Mouse (Mus musculus) stomach, postnatal 0 days (tissue): ENCODE measurements at regions not wholly inside any gene's neighbourhood (a gene's known extent, or its start where the extent isn't known, plus 50 kb on each side); places are given as distances from the start of the nearest gene placed in this dataset.
"Not testable (repeated sequence)": the region's sequence is repeated elsewhere in the genome, so short reads cannot be mapped to it uniquely, and the experiment has no call there.

Experiments
- ATAC-seq: fragments of 200-750 bp; cut with Nextera tagmentation; 2 replicates; pipeline ENCODE4 v1.8.0; 2017; ENCODE audit not compliant: low FRiP score, low TSS enrichment
- DNase-seq: peaks from one replicate; pipeline ENCODE4 v3.0.0-alpha.2; 2016; ENCODE audit warnings: low spot score
- H3K27ac ChIP-seq: fragments of 300-500 bp; sonication (generic); replicated peaks from 2 replicates; pipeline ENCODE4 v1.5.1; 2014; ENCODE audit warnings: mild to moderate bottlenecking, control low read depth
- H3K27me3 ChIP-seq: fragments of 300-500 bp; sonication (generic); 2 replicates; pipeline ENCODE4 v1.6.1; 2014; ENCODE audit warnings: low read length; ENCODE audit not compliant: control insufficient read depth, insufficient read depth
- H3K36me3 ChIP-seq: fragments of 300-500 bp; sonication (generic); 2 replicates; pipeline ENCODE4 v1.6.1; 2014; ENCODE audit warnings: low read length, mixed read lengths; ENCODE audit not compliant: control insufficient read depth, insufficient read depth
- H3K4me1 ChIP-seq: fragments of 300-500 bp; sonication (generic); replicated peaks from 2 replicates; pipeline ENCODE4 v1.6.1; 2014; ENCODE audit warnings: antibody characterized with exemption; ENCODE audit not compliant: control insufficient read depth, insufficient read depth
- H3K4me2 ChIP-seq: fragments of 300-500 bp; sonication (generic); replicated peaks from 2 replicates; pipeline ENCODE4 v1.6.1; 2014; ENCODE audit warnings: low read depth, mild to moderate bottlenecking, control low read depth, moderate library complexity
- H3K4me3 ChIP-seq: fragments of 300-500 bp; sonication (generic); 2 replicates; pipeline ENCODE4 v1.5.1; 2014; ENCODE audit warnings: low read depth, low read length, control low read depth
- H3K9ac ChIP-seq: fragments of 300-500 bp; sonication (generic); 2 replicates; pipeline ENCODE4 v1.6.1; 2014; ENCODE audit warnings: mild to moderate bottlenecking, low read length, control low read depth, mixed read lengths
- H3K9me3 ChIP-seq: fragments of 300-500 bp; sonication (generic); 2 replicates; pipeline ENCODE4 v1.6.1; 2016; ENCODE audit warnings: low read length; ENCODE audit not compliant: control insufficient read depth
- CTCF ChIP-seq: IDR thresholded peaks from 2 replicates; pipeline ENCODE4 v1.5.1; 2016; ENCODE audit warnings: antibody characterized with exemption, low read depth, mild to moderate bottlenecking, moderate library complexity
- EP300 ChIP-seq: optimal IDR thresholded peaks from 2 replicates; pipeline ENCODE3; 2016; ENCODE audit warnings: antibody characterized with exemption
- WGBS: fragments of 180-500 bp; shearing (Covaris S2); extraction: QIAGEN DNeasy Blood & Tissue Kit; methylation state at CpG from one replicate; pipeline ENCODE4 v1.1.7; 2014; 5-methylcytosine and 5-hydroxymethylcytosine counted together

DNA sequence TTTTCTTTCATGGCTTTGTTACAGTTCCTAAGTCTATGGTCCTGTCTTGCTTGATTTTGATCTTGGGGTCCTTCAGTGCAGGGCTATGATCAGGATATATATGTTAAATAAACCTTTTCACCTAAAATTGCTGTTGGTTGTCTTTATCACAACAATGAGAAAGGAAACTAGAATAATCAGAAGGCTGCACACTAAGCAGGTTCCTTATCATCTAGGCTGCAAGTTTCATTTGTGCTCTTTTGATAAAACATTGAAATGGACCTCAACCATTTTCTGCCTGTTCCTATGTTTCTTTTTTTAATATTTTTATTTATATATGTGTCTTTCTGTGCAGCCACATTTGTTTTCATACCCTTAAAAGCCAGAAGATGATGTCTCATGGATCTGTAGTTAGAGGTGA is 137.3 kb upstream of the 1700008P02Rik start:
- Histone ChIP-seq H3K4me3 (no peak overlapping the region), H3K9ac (no peak overlapping the region), H3K9me3 (no peaks in the 10 kb centered on the region), H3K36me3 (no peaks in the 10 kb centered on the region), H3K27ac (no peak overlapping the region), H3K4me2 (no peak overlapping the region), H3K4me1 (no peaks in the 10 kb centered on the region), H3K27me3 (no peaks in the 10 kb centered on the region)
- TF ChIP-seq EP300, result no peak
- no peak for TF ChIP-seq CTCF
- no peak for DNase-seq
- no peak for ATAC-seq

DNA sequence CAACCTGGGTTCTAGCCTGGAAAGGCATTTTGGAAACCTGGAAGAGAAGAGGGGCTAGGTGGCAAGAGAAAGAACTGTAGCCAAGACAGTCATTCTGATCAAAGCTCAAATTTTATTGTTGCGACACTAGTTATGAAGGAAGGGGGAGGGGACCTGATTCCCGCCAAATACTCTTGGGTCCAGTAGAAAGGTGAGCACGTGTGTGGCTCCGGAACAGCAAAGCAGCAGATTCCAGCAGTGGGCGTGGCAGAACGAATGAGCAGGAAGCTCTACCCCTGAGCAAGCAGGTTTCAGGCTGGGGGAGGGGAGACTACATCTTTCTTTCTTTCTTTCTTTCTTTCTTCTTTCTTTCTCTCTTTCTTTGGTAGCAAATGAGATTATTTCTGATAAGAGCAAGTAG is 130.5 kb upstream of the 1700008P02Rik start:
- H3K27ac ChIP-seq, DNase-seq: not testable (repeated sequence)

DNA sequence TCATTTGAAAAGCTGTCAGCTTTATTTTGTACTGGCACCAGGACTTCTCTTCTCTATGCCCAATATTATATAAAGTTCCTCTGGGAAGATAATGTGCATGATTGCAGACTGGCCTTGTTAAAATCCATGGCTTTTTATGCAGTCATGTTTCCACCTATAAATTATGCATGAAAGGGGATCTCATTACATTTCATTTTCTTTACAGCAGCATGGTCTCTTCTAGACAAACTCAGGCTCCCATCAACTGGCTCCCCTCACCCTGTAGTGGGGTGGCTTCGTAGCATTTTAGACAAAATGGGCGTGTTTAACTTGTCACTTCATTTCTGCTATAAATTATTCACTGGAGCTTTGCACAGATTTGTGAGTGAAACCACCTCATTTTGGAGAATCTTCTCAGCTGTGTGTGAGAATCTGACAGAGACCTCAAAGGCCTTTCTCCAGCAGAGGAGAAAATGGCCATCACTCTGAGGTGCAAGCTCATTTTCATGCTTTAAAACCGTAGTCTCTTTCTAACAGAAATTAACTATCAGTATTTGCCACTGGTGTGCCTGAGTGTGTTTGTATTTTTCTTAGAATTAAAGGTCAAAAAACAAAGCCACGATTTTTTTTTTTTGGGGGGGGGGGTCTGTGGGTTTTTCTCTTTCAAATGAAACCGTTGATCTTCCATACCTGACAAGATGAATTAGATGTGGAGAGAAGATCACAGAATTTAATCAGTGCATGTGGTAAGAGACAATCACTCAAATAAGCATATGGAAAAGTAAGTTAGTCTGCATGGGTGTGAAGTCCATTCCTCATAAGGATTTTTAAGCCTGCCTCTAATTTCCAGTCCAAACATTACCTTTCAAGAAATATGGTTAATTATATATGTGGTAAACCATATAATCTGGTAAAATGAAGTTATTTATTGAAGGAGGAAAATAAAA is 111.4 kb upstream of the 1700008P02Rik start:
- Histone ChIP-seq H3K4me1 (no peaks in the 10 kb centered on the region), H3K9me3 (no peaks in the 10 kb centered on the region), H3K36me3 (no peaks in the 10 kb centered on the region), H3K4me2 (no peak overlapping the region), H3K27me3 (no peaks in the 10 kb centered on the region), H3K9ac (no peak overlapping the region), H3K27ac (no peak overlapping the region), H3K4me3 (no peak overlapping the region)
- 63% methylated on average over 5 of the region's 5 CpGs for WGBS
- ATAC-seq (no peak), DNase-seq (no peak)
- TF ChIP-seq CTCF (no peak), EP300 (no peak)

More for the DNA sequence above, 130.5 kb upstream of the 1700008P02Rik start:
- not testable (repeated sequence) for H3K4me1 ChIP-seq, H3K4me2 ChIP-seq, ATAC-seq, H3K4me3 ChIP-seq, H3K27me3 ChIP-seq, H3K9ac ChIP-seq, H3K36me3 ChIP-seq, H3K9me3 ChIP-seq
- WGBS, result 71% methylated on average over 6 of the region's 6 CpGs

DNA sequence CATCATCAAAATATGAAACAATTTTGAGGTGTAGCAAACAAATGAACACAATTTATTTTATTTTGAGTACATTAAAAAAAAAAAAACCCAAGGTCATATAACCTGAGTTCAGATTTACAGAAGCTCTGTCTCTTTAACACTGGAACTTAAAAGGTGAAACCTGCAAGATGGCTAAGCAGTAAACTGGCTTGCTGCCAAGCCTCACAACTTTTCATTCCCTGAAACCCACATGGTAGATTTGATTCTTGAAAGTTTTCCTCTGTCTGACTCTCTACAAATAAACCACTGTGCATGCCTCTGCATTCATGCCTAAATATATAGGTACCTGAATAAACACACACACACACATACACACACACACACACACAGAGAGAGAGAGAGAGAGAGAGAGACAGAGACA is 109.8 kb upstream of the 1700008P02Rik start:
- Histone ChIP-seq H3K9me3 (no peaks in the 10 kb centered on the region), H3K27me3 (no peaks in the 10 kb centered on the region), H3K4me3 (no peak overlapping the region), H3K36me3 (no peaks in the 10 kb centered on the region), H3K4me1 (no peaks in the 10 kb centered on the region), H3K4me2 (no peak overlapping the region), H3K9ac (no peak overlapping the region), H3K27ac (no peak overlapping the region)
- TF ChIP-seq CTCF (no peak), EP300 (no peak)
- DNase-seq (no peak), ATAC-seq (no peak)

DNA sequence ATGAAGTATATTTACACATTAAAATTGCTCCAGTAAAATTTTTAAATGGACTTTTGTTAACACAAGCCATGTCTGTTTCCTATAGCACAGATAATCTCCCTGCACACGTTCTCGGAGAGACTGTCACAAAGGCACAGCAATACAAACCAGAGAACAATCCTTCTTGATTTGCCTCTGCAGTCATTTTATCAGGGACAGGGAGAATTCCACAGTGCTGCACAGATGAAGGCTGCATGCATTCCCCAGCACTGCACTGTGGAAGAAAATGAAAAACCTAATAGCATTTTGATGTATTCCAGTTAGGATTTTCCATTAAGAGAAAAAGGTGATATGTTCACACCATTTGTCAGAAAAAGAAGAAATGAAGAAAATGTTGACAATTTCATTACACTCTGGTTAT is 63.4 kb upstream of the 1700008P02Rik start:
- Histone ChIP-seq H3K9me3 (no peaks in the 10 kb centered on the region), H3K4me2 (no peak overlapping the region), H3K4me3 (no peak overlapping the region), H3K9ac (no peak overlapping the region), H3K27ac (no peak overlapping the region), H3K4me1 (no peaks in the 10 kb centered on the region), H3K36me3 (no peaks in the 10 kb centered on the region), H3K27me3 (no peaks in the 10 kb centered on the region)
- WGBS, result 41% methylated on average over 2 of the region's 2 CpGs
- ATAC-seq, result no peak
- DNase-seq, result no peak
- TF ChIP-seq EP300 (no peak), CTCF (no peak)

DNA sequence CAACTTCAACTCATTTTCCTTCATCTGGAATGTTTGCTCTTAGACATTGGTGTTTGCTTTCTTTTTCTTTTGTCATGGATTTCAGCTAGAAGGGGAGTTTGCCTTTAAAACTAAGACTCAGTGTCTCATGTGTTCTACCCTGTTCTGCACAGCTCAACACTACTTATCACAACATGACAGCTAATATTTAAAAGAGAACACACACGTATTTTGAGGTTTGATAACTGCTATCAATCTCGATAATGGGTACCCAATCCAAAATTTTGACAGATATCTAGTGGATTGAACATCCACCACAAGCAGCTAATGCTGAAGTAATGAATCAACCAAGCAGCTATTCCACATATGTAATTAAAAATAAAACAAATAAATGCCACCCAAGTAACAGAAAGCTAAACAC is 61.2 kb upstream of the 1700008P02Rik start:
- ATAC-seq, result no peak

More for the DNA sequence above, 61.2 kb upstream of the 1700008P02Rik start:
- TF ChIP-seq EP300 (no peak), CTCF (no peak)
- no peak overlapping the region for H3K9ac ChIP-seq
- H3K36me3 ChIP-seq, result no peaks in the 10 kb centered on the region
- 57% methylated on average over 2 of the region's 2 CpGs for WGBS
- H3K27me3 ChIP-seq, result no peaks in the 10 kb centered on the region
- no peaks in the 10 kb centered on the region for H3K4me1 ChIP-seq
- H3K27ac ChIP-seq, result no peak overlapping the region
- no peaks in the 10 kb centered on the region for H3K9me3 ChIP-seq
- no peak overlapping the region for H3K4me2 ChIP-seq
- H3K4me3 ChIP-seq, result no peak overlapping the region
- DNase-seq, result no peak
